Mouse (Mus musculus): ENCODE results near the gene Dnah8. TPM values are rescaled to one million over a fixed set of nuclear protein-coding genes. Genes with fewer than 3 reads are reported as not detected.
"Not testable (repeated sequence)": the region's sequence is repeated elsewhere in the genome, so short reads cannot be mapped to it uniquely, and the experiment has no call there.

The Dnah8 gene
- polyA plus RNA-seq, 1 experiment from 2014 or later, result 0.58 TPM

DNA sequence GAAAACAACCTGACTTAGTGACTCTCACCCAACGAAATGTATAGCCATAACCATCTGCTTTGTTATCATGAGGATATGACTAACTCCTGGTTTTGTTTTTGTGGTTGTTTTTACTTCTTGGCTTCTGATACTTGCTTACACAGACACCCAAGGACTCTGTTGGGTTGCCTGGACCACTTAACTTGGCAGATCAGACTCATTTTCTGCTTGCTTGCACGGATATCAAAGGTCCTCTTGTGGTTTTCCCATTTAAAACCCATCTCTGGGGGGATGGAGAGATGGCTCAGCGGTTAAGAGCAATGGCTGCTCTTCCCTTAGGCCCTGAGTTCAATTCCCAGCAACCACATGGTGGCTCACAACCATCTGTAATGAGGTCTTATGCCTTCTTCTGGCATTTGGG, 954 bp upstream of the Dnah8 start:
- H3K4me2 ChIP-seq (ENCODE audit: low read length), result no peak overlapping the region
- no peak overlapping the region for H3K4me3 ChIP-seq (ENCODE audit: low read depth, low read length)
- DNase-seq (ENCODE audit: low spot score) (no peak), ATAC-seq (replicated peaks; ENCODE audit: low FRiP score, low TSS enrichment, low read depth) (no peak)
- H3K36me3 ChIP-seq (ENCODE audit: control insufficient read depth, insufficient read depth, low read length), result no peaks in the 10 kb centered on the region
- H3K9me3 ChIP-seq (ENCODE audit: control insufficient read depth, low read length), result no peaks in the 10 kb centered on the region
- 83% methylated on average over 3 of the region's 3 CpGs for WGBS
- no peak overlapping the region for H3K27ac ChIP-seq (ENCODE audit: low read depth)
- H3K4me1 ChIP-seq (replicated peaks; ENCODE audit: control insufficient read depth, insufficient read depth, low read length), result no peaks in the 10 kb centered on the region
- no peaks in the 10 kb centered on the region for H3K27me3 ChIP-seq (replicated peaks; ENCODE audit: control insufficient read depth, insufficient read depth, low read length)
- no peak overlapping the region for H3K9ac ChIP-seq (ENCODE audit: low read length)

GRCm38 (mm10) chr17:30626719-30627118, 2.6 kb downstream of the Dnah8 start, which contains the start of gene Glo1:
Gene Glo1 (minus strand): TSS chr17:30626871.
- not testable (repeated sequence) for H3K9me3 ChIP-seq (ENCODE audit: control insufficient read depth, low read length); H3K9ac ChIP-seq (ENCODE audit: low read length); H3K36me3 ChIP-seq (ENCODE audit: control insufficient read depth, insufficient read depth, low read length); H3K27me3 ChIP-seq (replicated peaks; ENCODE audit: control insufficient read depth, insufficient read depth, low read length); H3K4me2 ChIP-seq (ENCODE audit: low read length); H3K4me3 ChIP-seq (ENCODE audit: low read depth, low read length); H3K4me1 ChIP-seq (replicated peaks; ENCODE audit: control insufficient read depth, insufficient read depth, low read length); ATAC-seq (replicated peaks; ENCODE audit: low FRiP score, low TSS enrichment, low read depth); DNase-seq (ENCODE audit: low spot score); H3K27ac ChIP-seq (ENCODE audit: low read depth)
- WGBS, result no CpG with 5 or more reads among the region's 20 CpGs

DNA sequence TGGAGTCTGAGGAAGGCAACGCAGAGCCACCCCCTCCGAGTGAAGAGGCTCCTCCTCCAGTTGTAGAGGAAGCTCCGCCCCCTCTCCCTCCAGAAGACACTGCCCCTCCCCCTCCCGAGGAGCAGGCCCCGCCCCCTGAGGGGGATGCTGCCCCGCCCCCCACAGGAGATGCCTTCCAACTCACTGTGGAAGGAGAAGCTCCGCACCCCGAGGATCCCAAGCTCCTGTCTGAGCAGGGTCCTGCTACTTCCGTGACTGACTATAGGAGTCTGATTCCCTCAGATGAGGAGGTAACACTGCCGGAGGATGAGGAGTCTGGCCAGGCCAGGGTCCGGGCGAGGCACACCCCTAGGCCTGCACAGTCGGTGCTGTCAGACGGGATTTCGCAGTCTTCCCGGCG, 11.2 kb downstream of the Dnah8 start:
- peak overlapping the region; percentile 39 for H3K4me2 ChIP-seq (ENCODE audit: low read length)
- H3K27ac ChIP-seq (ENCODE audit: low read depth), result no peak overlapping the region
- H3K4me1 ChIP-seq (replicated peaks; ENCODE audit: control insufficient read depth, insufficient read depth, low read length), result no peaks in the 10 kb centered on the region
- H3K9me3 ChIP-seq (ENCODE audit: control insufficient read depth, low read length), result no peaks in the 10 kb centered on the region
- DNase-seq (ENCODE audit: low spot score) (peak; percentile 65), ATAC-seq (replicated peaks; ENCODE audit: low FRiP score, low TSS enrichment, low read depth) (no peak)
- no peaks in the 10 kb centered on the region for H3K27me3 ChIP-seq (replicated peaks; ENCODE audit: control insufficient read depth, insufficient read depth, low read length)
- H3K4me3 ChIP-seq (ENCODE audit: low read depth, low read length), result peak overlapping the region; percentile 20
- 21% methylated on average over 16 of the region's 17 CpGs for WGBS
- peak overlapping the region; percentile 20; the same call in 1 of the 2 replicates for H3K9ac ChIP-seq (ENCODE audit: low read length)
- H3K36me3 ChIP-seq (ENCODE audit: control insufficient read depth, insufficient read depth, low read length), result no peaks in the 10 kb centered on the region

DNA sequence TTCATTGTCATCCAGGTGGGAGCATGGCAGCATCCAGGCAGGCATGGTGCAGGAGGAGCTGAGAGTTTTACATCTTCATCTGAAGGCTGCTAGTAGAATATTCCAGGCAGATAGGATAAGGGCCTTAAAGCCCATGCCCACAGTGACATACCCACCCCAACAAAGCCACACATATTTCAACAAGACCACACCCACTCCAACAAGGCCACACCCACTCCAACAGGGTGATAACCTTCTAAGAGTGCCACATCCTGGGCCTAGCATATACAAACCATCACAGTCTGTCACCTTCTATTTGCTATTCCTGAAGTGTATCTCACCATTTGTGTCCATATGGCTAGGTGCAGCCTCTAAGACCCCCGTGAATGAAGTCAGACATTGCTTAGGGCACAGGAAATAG, 13.6 kb downstream of the Dnah8 start:
- H3K4me2 ChIP-seq (ENCODE audit: low read length), result no peak overlapping the region
- no peaks in the 10 kb centered on the region for H3K36me3 ChIP-seq (ENCODE audit: control insufficient read depth, insufficient read depth, low read length)
- H3K27ac ChIP-seq (ENCODE audit: low read depth), result no peak overlapping the region
- H3K4me1 ChIP-seq (replicated peaks; ENCODE audit: control insufficient read depth, insufficient read depth, low read length), result no peaks in the 10 kb centered on the region
- no peak for ATAC-seq (replicated peaks; ENCODE audit: low FRiP score, low TSS enrichment, low read depth)
- H3K4me3 ChIP-seq (ENCODE audit: low read depth, low read length), result no peak overlapping the region
- no peak overlapping the region for H3K9ac ChIP-seq (ENCODE audit: low read length)
- H3K9me3 ChIP-seq (ENCODE audit: control insufficient read depth, low read length), result no peaks in the 10 kb centered on the region
- no peak for DNase-seq (ENCODE audit: low spot score)
- no peaks in the 10 kb centered on the region for H3K27me3 ChIP-seq (replicated peaks; ENCODE audit: control insufficient read depth, insufficient read depth, low read length)
- 38% methylated on average over 1 of the region's 1 CpGs for WGBS

GRCm38 (mm10) chr17:30638996-30639395, 14.8 kb downstream of the Dnah8 start:
- ATAC-seq (replicated peaks; ENCODE audit: low FRiP score, low TSS enrichment, low read depth), result no peak
- no peak overlapping the region for H3K27ac ChIP-seq (ENCODE audit: low read depth)

DNA sequence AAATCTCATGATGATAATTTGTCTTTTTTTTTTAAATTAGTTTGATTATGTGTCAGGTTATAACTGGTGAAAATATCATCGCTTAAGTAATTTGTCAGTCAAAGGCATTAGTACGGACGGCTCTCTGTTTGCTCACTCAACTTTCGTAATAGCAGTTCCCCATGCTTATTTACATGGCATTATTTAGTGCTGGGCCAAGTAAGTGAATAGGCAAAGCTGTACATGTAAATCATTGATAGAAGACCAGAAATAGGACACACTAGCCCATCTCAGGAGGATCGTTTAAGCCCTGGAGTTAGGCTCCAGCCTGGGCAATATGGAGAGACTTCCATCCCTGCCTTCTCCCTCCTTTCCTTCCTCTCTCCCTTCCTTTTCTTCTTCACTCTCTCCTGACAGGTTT, 16.7 kb downstream of the Dnah8 start:
- Histone ChIP-seq H3K4me1 (replicated peaks; ENCODE audit: control insufficient read depth, insufficient read depth, low read length) (no peaks in the 10 kb centered on the region), H3K4me2 (ENCODE audit: low read length) (no peak overlapping the region), H3K36me3 (ENCODE audit: control insufficient read depth, insufficient read depth, low read length) (no peaks in the 10 kb centered on the region), H3K9me3 (ENCODE audit: control insufficient read depth, low read length) (no peaks in the 10 kb centered on the region), H3K4me3 (ENCODE audit: low read depth, low read length) (no peak overlapping the region), H3K27ac (ENCODE audit: low read depth) (no peak overlapping the region), H3K9ac (ENCODE audit: low read length) (no peak overlapping the region), H3K27me3 (replicated peaks; ENCODE audit: control insufficient read depth, insufficient read depth, low read length) (no peaks in the 10 kb centered on the region)
- 86% methylated on average over 5 of the region's 5 CpGs for WGBS
- ATAC-seq (replicated peaks; ENCODE audit: low FRiP score, low TSS enrichment, low read depth), result no peak
- DNase-seq (ENCODE audit: low spot score), result no peak

More at GRCm38 (mm10) chr17:30638996-30639395, 14.8 kb downstream of the Dnah8 start:
- 51% methylated on average over 2 of the region's 2 CpGs for WGBS
- no peak for DNase-seq (ENCODE audit: low spot score)
- H3K9ac ChIP-seq (ENCODE audit: low read length), result no peak overlapping the region
- no peaks in the 10 kb centered on the region for H3K27me3 ChIP-seq (replicated peaks; ENCODE audit: control insufficient read depth, insufficient read depth, low read length)
- no peak overlapping the region for H3K4me3 ChIP-seq (ENCODE audit: low read depth, low read length)
- no peaks in the 10 kb centered on the region for H3K9me3 ChIP-seq (ENCODE audit: control insufficient read depth, low read length)
- H3K36me3 ChIP-seq (ENCODE audit: control insufficient read depth, insufficient read depth, low read length), result no peaks in the 10 kb centered on the region
- H3K4me2 ChIP-seq (ENCODE audit: low read length), result no peak overlapping the region
- H3K4me1 ChIP-seq (replicated peaks; ENCODE audit: control insufficient read depth, insufficient read depth, low read length), result no peaks in the 10 kb centered on the region

DNA sequence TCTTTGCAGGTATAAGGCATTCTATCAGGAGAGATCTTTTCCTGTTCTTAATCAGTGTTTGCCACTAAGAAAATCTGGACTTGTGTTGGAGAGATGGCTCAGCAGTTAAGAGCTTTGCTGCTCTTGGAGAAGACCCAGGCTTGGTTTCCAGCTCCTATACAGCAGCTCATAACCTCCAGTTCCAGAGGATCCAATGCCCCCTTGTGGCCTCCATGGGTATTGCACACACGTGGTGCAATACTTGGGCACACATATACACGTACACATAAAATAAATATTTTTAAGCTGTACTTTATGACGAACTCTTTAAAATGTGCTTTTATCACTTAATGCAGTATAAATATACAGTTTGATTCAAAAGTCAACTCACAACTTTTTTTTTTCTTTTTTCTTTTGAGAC, 24.6 kb downstream of the Dnah8 start:
- H3K9me3 ChIP-seq (ENCODE audit: control insufficient read depth, low read length), result peaks cover 5% of the 10 kb centered on the region; the same call in 1 of the 2 replicates
- H3K36me3 ChIP-seq (ENCODE audit: control insufficient read depth, insufficient read depth, low read length), result no peaks in the 10 kb centered on the region
- no peak overlapping the region for H3K9ac ChIP-seq (ENCODE audit: low read length)
- 92% methylated on average over 3 of the region's 3 CpGs for WGBS
- no peak overlapping the region for H3K4me3 ChIP-seq (ENCODE audit: low read depth, low read length)
- no peak overlapping the region for H3K27ac ChIP-seq (ENCODE audit: low read depth)
- H3K4me2 ChIP-seq (ENCODE audit: low read length), result no peak overlapping the region
- H3K4me1 ChIP-seq (replicated peaks; ENCODE audit: control insufficient read depth, insufficient read depth, low read length), result no peaks in the 10 kb centered on the region
- ATAC-seq (replicated peaks; ENCODE audit: low FRiP score, low TSS enrichment, low read depth) (no peak), DNase-seq (ENCODE audit: low spot score) (no peak)
- H3K27me3 ChIP-seq (replicated peaks; ENCODE audit: control insufficient read depth, insufficient read depth, low read length), result no peaks in the 10 kb centered on the region

DNA sequence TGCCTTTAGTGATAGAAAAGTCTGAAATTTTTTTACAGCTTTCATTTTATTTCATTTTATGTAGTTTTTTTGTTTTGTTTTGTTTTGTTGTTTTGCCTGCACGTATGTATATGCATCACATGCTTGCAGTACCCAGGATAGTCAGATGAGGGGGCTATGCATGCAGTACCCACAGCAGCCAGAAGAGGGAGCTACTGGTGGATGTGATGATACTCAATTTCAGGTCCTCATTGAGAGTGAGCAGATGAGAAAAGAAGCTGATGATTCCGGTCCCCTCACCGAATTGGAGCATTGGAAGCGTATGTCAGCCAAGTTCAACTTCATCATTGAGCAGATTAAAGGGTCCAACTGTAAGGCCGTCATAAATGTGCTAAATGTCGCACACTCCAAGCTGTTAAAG, 28.9 kb downstream of the Dnah8 start:
- Histone ChIP-seq H3K27me3 (replicated peaks; ENCODE audit: control insufficient read depth, insufficient read depth, low read length) (no peaks in the 10 kb centered on the region), H3K9ac (ENCODE audit: low read length) (no peak overlapping the region), H3K9me3 (ENCODE audit: control insufficient read depth, low read length) (peaks cover 5% of the 10 kb centered on the region; the same call in 1 of the 2 replicates), H3K4me3 (ENCODE audit: low read depth, low read length) (no peak overlapping the region), H3K4me1 (replicated peaks; ENCODE audit: control insufficient read depth, insufficient read depth, low read length) (no peaks in the 10 kb centered on the region), H3K4me2 (ENCODE audit: low read length) (no peak overlapping the region), H3K36me3 (ENCODE audit: control insufficient read depth, insufficient read depth, low read length) (no peaks in the 10 kb centered on the region), H3K27ac (ENCODE audit: low read depth) (no peak overlapping the region)
- WGBS, result 93% methylated on average over 6 of the region's 6 CpGs
- ATAC-seq (replicated peaks; ENCODE audit: low FRiP score, low TSS enrichment, low read depth) (no peak), DNase-seq (ENCODE audit: low spot score) (no peak)

DNA sequence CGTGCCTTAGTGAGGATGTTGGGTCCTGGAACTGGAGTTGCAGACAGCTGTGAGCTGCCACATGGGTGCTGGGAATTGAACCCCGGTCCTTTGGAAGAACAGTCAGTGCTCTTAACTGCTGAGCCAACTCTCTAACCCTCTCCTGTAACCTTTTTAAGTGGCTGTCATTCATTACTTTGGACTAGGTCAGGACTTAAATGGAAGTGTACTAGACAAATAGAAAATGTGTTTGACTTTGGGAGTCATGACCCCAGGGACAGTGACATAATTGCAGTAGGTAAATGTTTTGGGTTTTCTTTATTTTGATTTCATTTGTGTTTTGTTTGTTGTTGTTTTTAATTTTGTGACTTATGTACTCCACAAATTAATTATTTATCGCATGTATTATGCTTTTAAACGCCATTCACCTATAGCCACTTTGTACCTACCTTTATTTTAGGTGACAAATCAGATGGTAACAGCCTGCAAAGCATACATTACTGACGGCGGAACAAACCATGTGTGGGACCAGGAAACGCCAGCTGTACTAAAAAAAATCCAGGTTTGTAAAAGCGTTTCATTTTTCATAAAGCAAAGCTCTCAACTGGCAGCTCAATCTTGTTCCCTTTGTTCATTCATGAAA, 33.5 kb downstream of the Dnah8 start:
- no peaks in the 10 kb centered on the region for H3K36me3 ChIP-seq (ENCODE audit: control insufficient read depth, insufficient read depth, low read length)
- H3K27me3 ChIP-seq (replicated peaks; ENCODE audit: control insufficient read depth, insufficient read depth, low read length), result no peaks in the 10 kb centered on the region
- H3K27ac ChIP-seq (ENCODE audit: low read depth), result peak overlapping the region; percentile 38
- peak overlapping the region; percentile 32 for H3K9ac ChIP-seq (ENCODE audit: low read length)
- ATAC-seq (replicated peaks; ENCODE audit: low FRiP score, low TSS enrichment, low read depth) (no peak), DNase-seq (ENCODE audit: low spot score) (no peak)
- H3K4me1 ChIP-seq (replicated peaks; ENCODE audit: control insufficient read depth, insufficient read depth, low read length), result no peaks in the 10 kb centered on the region
- no peaks in the 10 kb centered on the region for H3K9me3 ChIP-seq (ENCODE audit: control insufficient read depth, low read length)
- H3K4me2 ChIP-seq (ENCODE audit: low read length), result peak overlapping the region; percentile 59
- peak overlapping the region; percentile 37 for H3K4me3 ChIP-seq (ENCODE audit: low read depth, low read length)
- 44% methylated on average over 8 of the region's 8 CpGs for WGBS
